Mouse (Mus musculus): ENCODE measurements around the gene Tomm20. TPM values are rescaled to one million over a fixed set of nuclear protein-coding genes. Genes with fewer than 3 reads are reported as not detected.

The Tomm20 gene
- polyA plus RNA-seq, 1 experiment from 2014 or later, result 256 TPM

GRCm38 (mm10) chr8:126903224-126903895 is 42.3 kb downstream of the Tomm20 start:
- Histone ChIP-seq H3K4me1 (ENCODE audit: control insufficient read depth, insufficient read depth, low read length) (no peaks in the 10 kb centered on the region), H3K36me3 (replicated peaks; ENCODE audit: control insufficient read depth, insufficient read depth, low read depth, low read length) (no peaks in the 10 kb centered on the region), H3K4me3 (ENCODE audit: low read depth, low read length) (no peak overlapping the region), H3K27ac (replicated peaks; ENCODE audit: low read depth, low read length) (no peak overlapping the region), H3K4me2 (ENCODE audit: low read depth, low read length) (no peak overlapping the region), H3K27me3 (ENCODE audit: control insufficient read depth, insufficient read depth, low read length) (no peaks in the 10 kb centered on the region), H3K9ac (replicated peaks; ENCODE audit: low read length) (no peak overlapping the region), H3K9me3 (replicated peaks; ENCODE audit: control insufficient read depth, low read length) (no peaks in the 10 kb centered on the region)
- DNase-seq (ENCODE audit: low spot score) (no peak), ATAC-seq (replicated peaks; ENCODE audit: insufficient number of reproducible peaks, low FRiP score, low TSS enrichment, low read depth) (no peak)
- 60% methylated on average over 9 of the region's 9 CpGs for WGBS

GRCm38 (mm10) chr8:126901612-126902011 is 44.0 kb downstream of the Tomm20 start:
- no peak overlapping the region for H3K27ac ChIP-seq (replicated peaks; ENCODE audit: low read depth, low read length)
- no peaks in the 10 kb centered on the region for H3K27me3 ChIP-seq (ENCODE audit: control insufficient read depth, insufficient read depth, low read length)
- no peak overlapping the region for H3K9ac ChIP-seq (replicated peaks; ENCODE audit: low read length)
- H3K4me1 ChIP-seq (ENCODE audit: control insufficient read depth, insufficient read depth, low read length), result no peaks in the 10 kb centered on the region
- no peaks in the 10 kb centered on the region for H3K36me3 ChIP-seq (replicated peaks; ENCODE audit: control insufficient read depth, insufficient read depth, low read depth, low read length)
- no peak overlapping the region for H3K4me3 ChIP-seq (ENCODE audit: low read depth, low read length)
- H3K9me3 ChIP-seq (replicated peaks; ENCODE audit: control insufficient read depth, low read length), result no peaks in the 10 kb centered on the region
- H3K4me2 ChIP-seq (ENCODE audit: low read depth, low read length), result no peak overlapping the region
- ATAC-seq (replicated peaks; ENCODE audit: insufficient number of reproducible peaks, low FRiP score, low TSS enrichment, low read depth) (no peak; the same call in 1 of the 2 replicates), DNase-seq (ENCODE audit: low spot score) (no peak)
- WGBS, result 83% methylated on average over 1 of the region's 1 CpGs

GRCm38 (mm10) chr8:126901049-126901448 is 44.6 kb downstream of the Tomm20 start:
- Histone ChIP-seq H3K9ac (replicated peaks; ENCODE audit: low read length) (no peak overlapping the region), H3K4me3 (ENCODE audit: low read depth, low read length) (no peak overlapping the region), H3K4me1 (ENCODE audit: control insufficient read depth, insufficient read depth, low read length) (no peaks in the 10 kb centered on the region), H3K4me2 (ENCODE audit: low read depth, low read length) (no peak overlapping the region), H3K36me3 (replicated peaks; ENCODE audit: control insufficient read depth, insufficient read depth, low read depth, low read length) (no peaks in the 10 kb centered on the region), H3K27me3 (ENCODE audit: control insufficient read depth, insufficient read depth, low read length) (no peaks in the 10 kb centered on the region), H3K27ac (replicated peaks; ENCODE audit: low read depth, low read length) (no peak overlapping the region), H3K9me3 (replicated peaks; ENCODE audit: control insufficient read depth, low read length) (no peaks in the 10 kb centered on the region)
- WGBS, result 48% methylated on average over 2 of the region's 2 CpGs
- ATAC-seq (replicated peaks; ENCODE audit: insufficient number of reproducible peaks, low FRiP score, low TSS enrichment, low read depth) (no peak), DNase-seq (ENCODE audit: low spot score) (no peak)

- WGBS, result 62% methylated on average over 6 of the region's 6 CpGs
- DNase-seq (ENCODE audit: low spot score) (no peak), ATAC-seq (replicated peaks; ENCODE audit: insufficient number of reproducible peaks, low FRiP score, low TSS enrichment, low read depth) (no peak)
- H3K27me3 ChIP-seq (ENCODE audit: control insufficient read depth, insufficient read depth, low read length), result no peaks in the 10 kb centered on the region
- no peaks in the 10 kb centered on the region for H3K9me3 ChIP-seq (replicated peaks; ENCODE audit: control insufficient read depth, low read length)
- no peaks in the 10 kb centered on the region for H3K36me3 ChIP-seq (replicated peaks; ENCODE audit: control insufficient read depth, insufficient read depth, low read depth, low read length)
- H3K4me3 ChIP-seq (ENCODE audit: low read depth, low read length), result no peak overlapping the region
- no peaks in the 10 kb centered on the region for H3K4me1 ChIP-seq (ENCODE audit: control insufficient read depth, insufficient read depth, low read length)
- no peak overlapping the region for H3K9ac ChIP-seq (replicated peaks; ENCODE audit: low read length)
- H3K4me2 ChIP-seq (ENCODE audit: low read depth, low read length), result no peak overlapping the region
- H3K27ac ChIP-seq (replicated peaks; ENCODE audit: low read depth, low read length), result no peak overlapping the region
Measured at GRCm38 (mm10) chr8:126895133-126895532, 50.5 kb downstream of the Tomm20 start.

GRCm38 (mm10) chr8:126887639-126888006 is 58.0 kb downstream of the Tomm20 start:
- Histone ChIP-seq H3K36me3 (replicated peaks; ENCODE audit: control insufficient read depth, insufficient read depth, low read depth, low read length) (no peaks in the 10 kb centered on the region), H3K9ac (replicated peaks; ENCODE audit: low read length) (no peak overlapping the region), H3K4me2 (ENCODE audit: low read depth, low read length) (no peak overlapping the region), H3K4me3 (ENCODE audit: low read depth, low read length) (no peak overlapping the region), H3K4me1 (ENCODE audit: control insufficient read depth, insufficient read depth, low read length) (peaks cover 2% of the 10 kb centered on the region; the same call in 1 of the 2 replicates), H3K9me3 (replicated peaks; ENCODE audit: control insufficient read depth, low read length) (no peaks in the 10 kb centered on the region), H3K27me3 (ENCODE audit: control insufficient read depth, insufficient read depth, low read length) (no peaks in the 10 kb centered on the region), H3K27ac (replicated peaks; ENCODE audit: low read depth, low read length) (0 out of 2 replicates have a peak overlapping the region, but pooled peaks have one; percentile 7)
- DNase-seq (ENCODE audit: low spot score), result peak; percentile 17
- WGBS, result 61% methylated on average over 3 of the region's 3 CpGs
- ATAC-seq (replicated peaks; ENCODE audit: insufficient number of reproducible peaks, low FRiP score, low TSS enrichment, low read depth), result peak; percentile 46; the same call in 1 of the 2 replicates

- Histone ChIP-seq H3K4me1 (ENCODE audit: control insufficient read depth, insufficient read depth, low read length) (peaks cover 2% of the 10 kb centered on the region; the same call in 1 of the 2 replicates), H3K4me2 (ENCODE audit: low read depth, low read length) (no peak overlapping the region; the same call in 1 of the 2 replicates), H3K4me3 (ENCODE audit: low read depth, low read length) (no peak overlapping the region), H3K27ac (replicated peaks; ENCODE audit: low read depth, low read length) (peak overlapping the region; percentile 11; the same call in 1 of the 2 replicates), H3K9me3 (replicated peaks; ENCODE audit: control insufficient read depth, low read length) (no peaks in the 10 kb centered on the region), H3K27me3 (ENCODE audit: control insufficient read depth, insufficient read depth, low read length) (no peaks in the 10 kb centered on the region), H3K9ac (replicated peaks; ENCODE audit: low read length) (no peak overlapping the region), H3K36me3 (replicated peaks; ENCODE audit: control insufficient read depth, insufficient read depth, low read depth, low read length) (no peaks in the 10 kb centered on the region)
- ATAC-seq (replicated peaks; ENCODE audit: insufficient number of reproducible peaks, low FRiP score, low TSS enrichment, low read depth) (0 out of 2 replicates have a peak, but pooled peaks have one; percentile 26), DNase-seq (ENCODE audit: low spot score) (peak; percentile 69)
- WGBS, result 52% methylated on average over 8 of the region's 8 CpGs
Measured at GRCm38 (mm10) chr8:126886741-126887638, 58.7 kb downstream of the Tomm20 start.

- Histone ChIP-seq H3K4me1 (ENCODE audit: control insufficient read depth, insufficient read depth, low read length) (peaks cover 2% of the 10 kb centered on the region; the same call in 1 of the 2 replicates), H3K27me3 (ENCODE audit: control insufficient read depth, insufficient read depth, low read length) (no peaks in the 10 kb centered on the region), H3K4me3 (ENCODE audit: low read depth, low read length) (no peak overlapping the region), H3K9ac (replicated peaks; ENCODE audit: low read length) (no peak overlapping the region), H3K27ac (replicated peaks; ENCODE audit: low read depth, low read length) (peak overlapping the region; percentile 11; the same call in 1 of the 2 replicates), H3K4me2 (ENCODE audit: low read depth, low read length) (no peak overlapping the region), H3K36me3 (replicated peaks; ENCODE audit: control insufficient read depth, insufficient read depth, low read depth, low read length) (no peaks in the 10 kb centered on the region), H3K9me3 (replicated peaks; ENCODE audit: control insufficient read depth, low read length) (no peaks in the 10 kb centered on the region)
- WGBS, result 75% methylated on average over 13 of the region's 13 CpGs
- ATAC-seq (replicated peaks; ENCODE audit: insufficient number of reproducible peaks, low FRiP score, low TSS enrichment, low read depth) (no peak), DNase-seq (ENCODE audit: low spot score) (peak; percentile 40)
Measured at GRCm38 (mm10) chr8:126885554-126886485, 59.8 kb downstream of the Tomm20 start.
